Mouse (Mus musculus) activated CD4-positive, CD25-positive, alpha-beta regulatory T cell, adult 9 weeks (primary cell): ENCODE measurements around the gene Lpcat1. TPM values are rescaled to one million over a fixed set of nuclear protein-coding genes. Genes with fewer than 3 reads are reported as not detected.

Experiments
- polyA plus RNA-seq: library from polyadenylated mRNA; unstranded; fragments of 100-300 nt; shearing (Covaris generic); gene quantifications from one replicate; pipeline ENCODE4 v1.2.1, GENCODE M21; 2017

Gene Lpcat1
- polyA plus RNA-seq, result 28.6 TPM

DNA sequence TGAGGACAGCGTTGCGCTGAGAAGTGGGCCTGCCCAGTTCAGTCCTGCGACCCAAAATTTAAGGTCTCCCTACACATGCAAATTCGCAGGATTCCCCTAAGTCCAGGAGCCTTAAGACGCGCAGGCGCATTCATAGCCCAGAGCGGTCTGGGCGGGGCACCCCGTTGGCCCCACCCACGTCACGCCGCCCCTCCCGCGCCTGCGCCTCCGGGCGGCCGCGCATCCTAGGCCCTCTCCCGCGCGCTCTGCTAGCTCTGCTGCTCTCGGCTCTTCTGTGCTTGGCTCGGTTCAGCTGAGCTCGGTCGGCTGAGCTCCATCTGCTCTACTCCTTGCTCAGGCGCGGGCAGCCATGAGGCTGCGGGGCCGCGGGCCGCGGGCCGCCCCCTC lies at the start of gene Lpcat1:
Gene Lpcat1 (plus strand): TSS at position 164 of the 387 bp plus-strand sequence.

DNA sequence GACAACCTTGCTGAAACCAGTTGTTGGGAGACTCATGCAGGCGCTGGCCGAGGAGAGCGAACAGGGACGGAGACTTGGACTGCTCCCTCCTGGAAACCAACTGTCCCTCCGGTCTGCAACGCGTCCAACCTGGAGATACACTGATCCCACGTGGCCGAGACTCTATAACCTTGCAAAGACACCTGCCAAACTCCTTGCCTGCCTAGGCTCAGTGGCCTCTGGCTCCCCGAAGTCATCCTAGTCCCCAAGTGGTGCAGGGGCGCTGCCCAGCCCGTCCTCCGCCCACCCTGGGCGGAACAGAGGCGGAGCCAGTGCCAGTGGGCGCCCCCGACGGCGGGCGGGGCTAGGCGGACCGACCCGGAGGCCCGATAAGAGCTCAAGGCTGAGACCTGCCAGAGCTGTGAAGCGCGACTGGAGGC lies 69.4 kb downstream of the Lpcat1 start, which contains the start of gene Slc6a3:
Gene Slc6a3 (plus strand): TSS at position 345 of the 419 bp plus-strand sequence.

Other genes starting within 250 kb of the Lpcat1 start
- gene Irx4, start 206.7 kb upstream of the Lpcat1 start, polyA plus RNA-seq, result not detected
- 106 TPM for gene Mrpl36, start 138.7 kb upstream of the Lpcat1 start, polyA plus RNA-seq
- 208 TPM for gene Ndufs6, start 138.7 kb upstream of the Lpcat1 start, polyA plus RNA-seq
- gene Slc6a3, start 69.5 kb downstream of the Lpcat1 start, polyA plus RNA-seq, result not detected
- 14.4 TPM for gene Clptm1l, start 136.8 kb downstream of the Lpcat1 start, polyA plus RNA-seq
- 7.9 TPM for gene Tert, start 159.7 kb downstream of the Lpcat1 start, polyA plus RNA-seq
- not detected for gene Slc6a18, start 210.8 kb downstream of the Lpcat1 start, polyA plus RNA-seq
- gene Slc6a19, start 237.7 kb downstream of the Lpcat1 start, polyA plus RNA-seq, result not detected